Mouse (Mus musculus): ENCODE results near the gene Rrp9.

DNA sequence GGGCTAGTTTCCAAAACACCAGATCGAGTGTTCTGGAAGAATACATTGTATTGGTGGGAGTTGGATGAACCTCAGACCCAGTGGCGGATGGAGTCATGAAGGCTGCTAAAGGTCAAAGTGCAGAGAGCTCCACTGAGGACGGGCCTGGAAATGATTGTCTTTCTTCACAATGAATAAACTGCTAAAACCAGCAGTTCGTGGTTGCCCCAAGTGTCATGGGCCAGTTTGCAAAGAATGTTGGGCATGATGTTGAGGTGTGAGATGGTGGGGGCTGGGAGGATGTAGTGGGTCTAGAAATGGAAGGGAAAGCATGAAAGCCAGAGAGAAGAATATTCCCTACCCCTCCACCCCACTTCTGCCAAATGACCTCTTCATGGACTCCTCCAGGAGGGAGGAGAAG lies 30.9 kb upstream of the Rrp9 start:
- TF ChIP-seq CTCF (conservative IDR thresholded peaks at IDR 0.05 in 1 of 2, IDR thresholded peaks at IDR 0.05 in 1 of 2; ENCODE audit: low read depth in 2 of 2, low read length in 2 of 2), result no peak
- no peak for TF ChIP-seq USF1 (IDR thresholded peaks at IDR 0.05; ENCODE audit: low read depth, low read length)
- TF ChIP-seq MXI1 (IDR thresholded peaks at IDR 0.05; ENCODE audit: low read depth, low read length), result no peak
- no peak for TF ChIP-seq TBP (conservative IDR thresholded peaks at IDR 0.05; ENCODE audit: low read depth, low read length)
- no peak for TF ChIP-seq TCF12 (IDR thresholded peaks at IDR 0.05; ENCODE audit: low read depth, low read length)
- TF ChIP-seq JUND (conservative IDR thresholded peaks at IDR 0.05; ENCODE audit: low read depth, low read length), result no peak
- no peak for TF ChIP-seq POLR2AphosphoS2 (IDR thresholded peaks at IDR 0.05; ENCODE audit: low read depth, low read length)
- TF ChIP-seq CHD1 (IDR thresholded peaks at IDR 0.05; ENCODE audit: low read depth, low read length), result no peak

Measured in CH12.LX (cell line).